Mouse (Mus musculus) forebrain, postnatal 0 days (tissue): Measurements from ENCODE around the gene Ckmt1. TPM values are rescaled to one million over a fixed set of nuclear protein-coding genes. Genes with fewer than 3 reads are reported as not detected.

Source experiments
- ATAC-seq: fragments of 200-750 bp; cut with Nextera tagmentation; 2 replicates; pipeline ENCODE4 v1.8.0; 2017; ENCODE audit warnings: mild to moderate bottlenecking, moderate library complexity
- DNase-seq: peaks from one replicate; pipeline ENCODE4 v3.0.0-alpha.2; 2015
- H3K27ac ChIP-seq: fragments of 300-500 bp; sonication (generic); 2 replicates; pipeline ENCODE4 v1.5.1; 2014; ENCODE audit warnings: low read depth, mild to moderate bottlenecking, antibody characterized with exemption, low read length, moderate library complexity, mixed read lengths
- H3K27me3 ChIP-seq: fragments of 300-500 bp; sonication (generic); 2 replicates; pipeline ENCODE4 v1.6.1; 2014; ENCODE audit warnings: mild to moderate bottlenecking, low read length, mixed read lengths; ENCODE audit not compliant: insufficient read depth
- H3K36me3 ChIP-seq: fragments of 300-500 bp; sonication (generic); 2 replicates; pipeline ENCODE4 v1.6.1; 2014; ENCODE audit warnings: mild to moderate bottlenecking, moderate library complexity; ENCODE audit not compliant: insufficient read depth
- H3K4me1 ChIP-seq: fragments of 300-500 bp; sonication (generic); 2 replicates; pipeline ENCODE4 v1.6.1; 2014; ENCODE audit warnings: antibody characterized with exemption; ENCODE audit not compliant: insufficient read depth
- H3K4me2 ChIP-seq: fragments of 300-500 bp; sonication (generic); 2 replicates; pipeline ENCODE4 v1.6.1; 2014; ENCODE audit warnings: low read depth, mild to moderate bottlenecking, moderate library complexity
- H3K4me3 ChIP-seq: fragments of 300-500 bp; sonication (generic); 2 replicates; pipeline ENCODE4 v1.5.1; 2014; ENCODE audit warnings: low read depth, low read length, mixed read lengths
- H3K9ac ChIP-seq: fragments of 300-500 bp; sonication (generic); 2 replicates; pipeline ENCODE4 v1.6.1; 2014; ENCODE audit warnings: mild to moderate bottlenecking
- H3K9me3 ChIP-seq: fragments of 300-500 bp; sonication (generic); 2 replicates; pipeline ENCODE4 v1.6.1; 2016; ENCODE audit warnings: low read length
- CTCF ChIP-seq: sonication (generic); IDR thresholded peaks from 2 replicates; pipeline ENCODE4 v1.5.1; 2016; ENCODE audit warnings: antibody characterized with exemption, control low read depth, low read depth
- WGBS: fragments of 180-500 bp; shearing (Covaris S2); extraction: QIAGEN DNeasy Blood & Tissue Kit; methylation state at CpG from one replicate; pipeline ENCODE4 v1.1.7; 2014; 5-methylcytosine and 5-hydroxymethylcytosine counted together
- polyA plus RNA-seq: library from polyadenylated mRNA; unstranded; fragments of >200 nt; fragmentation: Nextera tagmentation; extraction: Ambion mirVana; gene quantifications from 2 replicates; pipeline ENCODE4 v1.2.1, GENCODE M21; 2015
- total RNA-seq: library from RNA; depleted of rRNA; stranded (reverse); fragments of >200 nt; gene quantifications from 2 replicates; pipeline ENCODE4 v1.2.3, GENCODE M21; 2014; rRNA removed

The Ckmt1 gene
- total RNA-seq (73.2 and 77.4 TPM in 2 replicates), polyA plus RNA-seq (69.3 and 80.6 TPM in 2 replicates)

DNA sequence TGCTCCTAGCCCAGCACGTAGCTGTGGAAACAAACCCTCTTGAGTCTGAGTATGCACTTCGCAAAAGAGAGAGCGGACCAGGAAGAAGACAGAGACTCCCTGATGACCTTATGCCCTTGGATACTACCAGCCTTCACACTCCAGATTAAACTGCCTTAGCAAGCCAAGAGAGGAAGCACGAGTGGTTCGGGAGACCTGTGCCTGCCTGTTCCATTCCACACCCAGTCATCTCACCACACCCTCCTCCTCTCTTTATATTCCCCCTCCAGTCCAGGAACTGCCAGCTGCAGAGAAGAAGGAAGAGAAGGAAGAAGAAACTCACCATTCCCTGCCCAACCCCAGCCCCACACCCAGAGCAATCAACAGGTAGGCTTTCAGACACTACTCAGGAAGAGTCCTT is at the start of gene Ckmt1:
Gene Ckmt1 (plus strand): TSS at position 221 of the 400 bp plus-strand sequence.
- H3K36me3 ChIP-seq = no peaks in the 10 kb centered on the region
- 0 out of 2 replicates have a peak, but pooled peaks cover 13% of the 10 kb centered on the region for H3K27me3 ChIP-seq
- ATAC-seq (no peak), DNase-seq (no peak)
- H3K4me3 ChIP-seq = peak within 1 kb of the TSS; percentile 55
- H3K9ac ChIP-seq = peak within 1 kb of the TSS; percentile 74
- no peaks in the 10 kb centered on the region for H3K4me1 ChIP-seq
- 73% methylated on average over 5 of the region's 5 CpGs for WGBS
- no peak for TF ChIP-seq CTCF
- H3K9me3 ChIP-seq = no peaks in the 10 kb centered on the region
- peak within 1 kb of the TSS; percentile 66 for H3K27ac ChIP-seq
- peak within 1 kb of the TSS; percentile 68 for H3K4me2 ChIP-seq

DNA sequence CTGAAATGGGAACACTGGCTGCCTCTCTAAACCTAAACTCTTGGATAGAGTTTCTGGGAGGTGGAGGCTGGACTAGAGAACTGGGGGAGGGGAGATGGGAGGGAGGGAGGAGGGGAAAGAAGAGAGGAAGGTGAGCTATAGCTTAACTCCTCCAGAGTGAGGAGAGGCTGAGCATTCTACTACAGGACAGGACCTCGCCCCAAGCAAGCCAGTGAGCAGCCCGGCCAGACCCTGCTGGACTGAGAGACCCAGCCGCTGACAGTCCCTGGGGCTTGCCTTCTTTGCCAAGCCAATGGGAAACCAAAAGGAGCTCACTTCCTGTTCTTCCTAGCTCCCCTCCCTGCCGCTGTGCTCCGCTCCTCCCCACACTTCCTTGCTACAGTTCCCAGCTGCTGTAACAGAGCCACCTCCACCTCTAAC is 48.5 kb upstream of the Ckmt1 start:
- Histone ChIP-seq H3K4me2 (no peak overlapping the region), H3K9ac (no peak overlapping the region), H3K9me3 (no peaks in the 10 kb centered on the region), H3K36me3 (peaks cover 49% of the 10 kb centered on the region), H3K4me1 (no peaks in the 10 kb centered on the region), H3K27ac (no peak overlapping the region), H3K27me3 (no peaks in the 10 kb centered on the region), H3K4me3 (no peak overlapping the region)
- DNase-seq (no peak), ATAC-seq (no peak)
- 51% methylated on average over 5 of the region's 5 CpGs for WGBS
- no peak for TF ChIP-seq CTCF

DNA sequence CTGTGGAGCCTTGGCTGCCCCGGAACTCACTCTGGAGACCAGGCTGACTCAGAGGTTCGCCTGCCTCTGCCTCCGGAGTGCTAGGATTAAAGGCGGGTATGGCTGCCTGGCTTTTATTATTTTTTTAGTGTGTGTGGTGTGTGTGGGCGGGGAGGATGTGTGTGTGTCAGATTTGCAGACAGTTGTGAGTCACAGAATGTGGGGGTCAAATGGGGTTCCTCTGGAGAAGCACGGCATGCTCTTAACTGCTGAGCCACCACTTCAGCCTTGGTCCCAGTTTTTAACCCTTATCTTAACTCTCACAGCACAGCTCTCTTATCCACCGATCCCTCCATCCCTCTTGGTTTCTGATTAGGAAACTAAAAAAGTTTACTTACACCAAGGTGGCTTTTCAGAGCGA is 41.2 kb upstream of the Ckmt1 start:
- H3K4me2 ChIP-seq = no peak overlapping the region
- H3K4me1 ChIP-seq = no peaks in the 10 kb centered on the region
- H3K27ac ChIP-seq = no peak overlapping the region
- ATAC-seq (no peak), DNase-seq (no peak)
- no peak for TF ChIP-seq CTCF
- no peak overlapping the region for H3K4me3 ChIP-seq
- H3K36me3 ChIP-seq = peaks cover 9% of the 10 kb centered on the region
- H3K9ac ChIP-seq = no peak overlapping the region
- H3K9me3 ChIP-seq = no peaks in the 10 kb centered on the region
- WGBS = 81% methylated on average over 8 of the region's 8 CpGs
- H3K27me3 ChIP-seq = no peaks in the 10 kb centered on the region

DNA sequence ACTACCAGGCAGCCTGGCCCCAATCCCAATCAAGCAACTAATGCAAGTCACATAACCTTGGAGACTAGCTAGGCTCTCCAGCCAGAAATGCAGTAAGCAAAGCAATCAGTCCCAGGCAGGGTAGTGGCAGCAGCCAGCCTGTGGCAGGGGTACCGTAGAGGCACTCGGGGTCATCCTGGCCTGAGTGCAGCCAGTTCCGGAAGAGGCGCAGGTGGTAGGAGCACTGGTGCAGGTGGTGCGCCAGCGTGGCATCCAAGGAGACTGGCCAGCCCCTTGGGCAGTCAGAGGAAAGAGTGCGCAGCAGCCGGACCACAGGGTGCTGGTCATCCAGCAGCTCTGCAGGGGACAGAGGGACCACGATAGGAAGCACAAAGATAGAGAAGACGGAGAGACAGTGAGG is 34.5 kb upstream of the Ckmt1 start:
- peaks cover 19% of the 10 kb centered on the region for H3K36me3 ChIP-seq
- H3K27me3 ChIP-seq = no peaks in the 10 kb centered on the region
- no peaks in the 10 kb centered on the region for H3K9me3 ChIP-seq
- no peak overlapping the region for H3K4me3 ChIP-seq
- no peaks in the 10 kb centered on the region for H3K4me1 ChIP-seq
- no peak for TF ChIP-seq CTCF
- WGBS = 89% methylated on average over 10 of the region's 10 CpGs
- ATAC-seq = no peak
- H3K4me2 ChIP-seq = no peak overlapping the region
- no peak overlapping the region for H3K27ac ChIP-seq
- no peak for DNase-seq
- no peak overlapping the region for H3K9ac ChIP-seq

DNA sequence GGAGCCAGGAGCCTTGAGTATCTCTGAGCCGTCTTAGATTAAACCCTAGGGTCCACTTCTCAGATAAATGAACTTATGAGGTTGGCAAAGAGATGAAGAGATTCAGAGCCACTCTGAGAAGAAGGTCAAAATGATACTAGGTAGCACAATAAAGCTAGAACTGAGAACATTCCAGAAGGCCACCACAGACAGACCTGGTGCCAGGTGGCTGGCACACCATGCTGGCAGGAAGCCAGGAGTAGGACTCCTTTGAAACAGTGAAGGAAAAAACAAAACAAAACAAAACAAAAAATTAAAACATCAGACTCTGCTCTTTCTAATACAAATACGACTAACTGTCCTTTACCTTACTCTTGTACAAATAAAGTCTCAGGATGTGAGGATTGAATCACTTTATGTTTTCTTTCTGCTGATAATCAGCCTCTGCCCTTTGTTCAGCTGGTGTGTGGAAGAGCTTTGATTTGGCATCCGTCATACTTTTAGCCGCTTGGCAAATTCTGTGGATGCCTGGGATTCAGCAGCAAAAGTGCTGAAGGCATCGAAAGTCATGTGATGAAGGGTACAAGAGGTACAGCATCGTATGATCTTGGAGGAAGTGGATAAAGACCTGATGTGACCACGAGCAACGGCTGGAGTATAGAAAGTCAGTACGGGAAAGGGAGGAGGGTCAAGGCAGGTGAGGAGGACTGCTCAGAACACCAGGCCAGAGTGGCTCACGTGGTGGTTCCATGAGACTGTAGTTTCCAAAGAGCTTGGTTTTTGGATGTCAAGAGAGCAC is 33.6 kb upstream of the Ckmt1 start:
- 83% methylated on average over 10 of the region's 10 CpGs for WGBS
- Histone ChIP-seq H3K4me1 (no peaks in the 10 kb centered on the region), H3K4me2 (no peak overlapping the region), H3K9ac (no peak overlapping the region), H3K27ac (no peak overlapping the region), H3K27me3 (no peaks in the 10 kb centered on the region), H3K4me3 (no peak overlapping the region), H3K9me3 (no peaks in the 10 kb centered on the region), H3K36me3 (peaks cover 19% of the 10 kb centered on the region)
- DNase-seq = no peak
- ATAC-seq = no peak
- TF ChIP-seq CTCF = no peak

DNA sequence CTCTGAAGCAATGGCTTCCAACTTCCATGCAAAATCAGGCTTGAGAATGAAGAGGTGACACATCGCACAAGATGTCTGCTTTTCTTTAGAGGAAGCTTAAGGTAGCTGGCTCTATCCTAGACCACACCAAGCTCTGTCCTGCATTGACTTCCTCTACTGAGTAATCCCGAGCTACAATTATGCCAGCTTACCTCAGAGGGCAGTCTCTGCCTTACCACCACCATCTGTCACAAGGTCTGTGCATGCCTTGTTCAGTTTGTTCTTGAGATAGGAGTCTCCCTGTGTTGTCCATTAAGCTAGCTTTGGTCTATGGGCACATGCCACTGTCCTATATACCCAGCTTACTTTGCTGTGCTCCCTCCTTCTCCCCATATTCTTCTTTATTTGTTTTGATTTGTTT is 28.0 kb upstream of the Ckmt1 start:
- Histone ChIP-seq H3K4me3 (no peak overlapping the region), H3K4me2 (no peak overlapping the region), H3K27me3 (no peaks in the 10 kb centered on the region), H3K27ac (no peak overlapping the region), H3K9me3 (no peaks in the 10 kb centered on the region), H3K36me3 (peaks cover 41% of the 10 kb centered on the region), H3K4me1 (no peaks in the 10 kb centered on the region), H3K9ac (no peak overlapping the region)
- no peak for ATAC-seq
- TF ChIP-seq CTCF = no peak
- 98% methylated on average over 2 of the region's 2 CpGs for WGBS
- no peak for DNase-seq

DNA sequence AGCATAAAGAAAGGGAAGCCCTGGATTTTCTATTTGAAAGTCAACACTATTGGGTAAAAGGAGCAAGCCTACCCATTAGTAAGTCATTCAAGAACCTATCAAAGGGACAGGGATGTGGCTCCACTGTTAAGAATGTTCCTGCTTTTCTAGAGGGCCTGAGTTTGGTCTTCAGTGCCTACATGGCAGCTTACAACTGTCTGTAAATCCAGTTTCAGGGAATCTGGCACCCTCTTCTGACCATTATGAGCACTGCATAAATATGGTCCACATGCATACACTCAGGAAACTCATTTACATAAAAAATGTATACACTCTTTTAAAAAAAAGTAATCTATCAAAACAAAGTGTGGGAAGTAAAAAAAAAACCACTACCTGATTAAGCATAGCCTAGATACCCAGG is 18.5 kb upstream of the Ckmt1 start:
- H3K4me2 ChIP-seq = no peak overlapping the region
- H3K27me3 ChIP-seq = no peaks in the 10 kb centered on the region
- ATAC-seq (no peak), DNase-seq (no peak)
- H3K27ac ChIP-seq = no peak overlapping the region
- H3K9ac ChIP-seq = no peak overlapping the region
- TF ChIP-seq CTCF = no peak
- H3K9me3 ChIP-seq = no peaks in the 10 kb centered on the region
- H3K4me3 ChIP-seq = no peak overlapping the region
- peaks cover 20% of the 10 kb centered on the region for H3K36me3 ChIP-seq
- no peaks in the 10 kb centered on the region for H3K4me1 ChIP-seq
